ENCODE assay signal across 15 mouse cellular contexts in the genomic region with DNA sequence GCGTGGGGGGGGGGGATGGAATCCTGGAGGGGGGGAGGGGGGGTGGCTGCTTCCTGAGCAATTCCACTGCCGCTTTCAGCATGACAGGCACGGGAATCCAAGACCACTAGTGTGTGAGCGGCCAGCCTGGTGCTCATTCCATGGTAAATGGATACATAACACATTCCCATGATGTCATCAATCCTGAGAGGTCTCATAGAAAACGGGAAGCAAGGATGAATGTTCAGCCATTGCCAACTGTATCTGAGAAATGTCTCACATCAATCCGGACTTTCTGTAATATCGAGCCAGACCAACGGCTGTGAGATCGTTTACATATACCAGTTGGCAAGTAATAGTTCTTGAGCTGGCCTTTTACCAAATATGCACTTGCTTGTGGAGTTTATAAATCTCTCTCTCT.
DNase-seq lines count a peak whose midpoint lies in the region; ATAC-seq and TF ChIP-seq lines count a peak whose summit lies in the region.
"Had no signal": no experiment of that assay in that cellular context is flagged by ENCODE, and none has a peak within 500 bp of the region (broad histone marks: within the 10 kb centered on the region; RNA-seq: fewer than 3 reads in every experiment).

No protein-coding gene starts in this region.

- intact Hi-C loops in heart, postnatal 25 days (cut with DNase I), result no loop called here

- no peak; the same call in 1 of the 2 replicates for ATAC-seq in heart, postnatal 0 days (ENCODE audit: insufficient read depth, low read depth)
- peak; percentile 33; the same call in 1 of the 2 replicates for ATAC-seq in lung, postnatal 0 days
- peak; percentile 73 for ATAC-seq in intestine, embryonic 16.5 days
- ATAC-seq: liver, postnatal 0 days had no signal

- no peak overlapping the region for H3K27ac ChIP-seq in heart, postnatal 0 days (ENCODE audit: low read depth)
- no peak overlapping the region for H3K27ac ChIP-seq in lung, postnatal 0 days (ENCODE audit: low read length)
- no peak overlapping the region for H3K27ac ChIP-seq in intestine, embryonic 16.5 days (ENCODE audit: low read length)
- H3K27ac ChIP-seq: hindbrain, embryonic 14.5 days; limb, embryonic 15.5 days had no signal

- H3K9ac ChIP-seq in heart, postnatal 0 days (replicated peaks; ENCODE audit: low read depth, low read length), result no peak overlapping the region
- H3K9ac ChIP-seq in lung, postnatal 0 days (replicated peaks; ENCODE audit: low read depth), result no peak overlapping the region
- no peak overlapping the region for H3K9ac ChIP-seq in intestine, embryonic 16.5 days (ENCODE audit: low read depth, low read length)
- H3K9ac ChIP-seq: hindbrain, embryonic 14.5 days; limb, embryonic 15.5 days; liver, postnatal 0 days had no signal

- peaks cover 6% of the 10 kb centered on the region; the same call in 1 of the 2 replicates for H3K4me1 ChIP-seq in heart, postnatal 0 days (ENCODE audit: control insufficient read depth, insufficient read depth)
- H3K4me1 ChIP-seq in lung, postnatal 0 days (ENCODE audit: insufficient read depth, low read depth, low read length), result no peaks in the 10 kb centered on the region; the same call in 1 of the 2 replicates
- H3K4me1 ChIP-seq in intestine, embryonic 16.5 days (ENCODE audit: control insufficient read depth, insufficient read depth, low read length), result peaks cover 2% of the 10 kb centered on the region; the same call in 1 of the 2 replicates
- H3K4me1 ChIP-seq: limb, embryonic 15.5 days had no signal

- TF ChIP-seq CTCF in heart, postnatal 0 days (IDR thresholded peaks at IDR 0.05; ENCODE audit: low read depth), result no peak
- no peak for TF ChIP-seq CTCF in lung, postnatal 0 days (IDR thresholded peaks at IDR 0.05)

- H3K4me2 ChIP-seq in heart, postnatal 0 days (ENCODE audit: low read depth, low read length), result no peak overlapping the region
- H3K4me2 ChIP-seq in lung, postnatal 0 days (replicated peaks; ENCODE audit: low read depth, low read length), result no peak overlapping the region
- no peak overlapping the region for H3K4me2 ChIP-seq in intestine, embryonic 16.5 days (ENCODE audit: low read depth, low read length)
- H3K4me2 ChIP-seq: hindbrain, embryonic 14.5 days; limb, embryonic 15.5 days had no signal

- no peak for TF ChIP-seq EP300 in heart, postnatal 0 days (IDR thresholded peaks at IDR 0.05; ENCODE audit: low read depth)
- TF ChIP-seq EP300 in lung, postnatal 0 days (IDR thresholded peaks at IDR 0.05), result no peak

- peak; percentile 21 for DNase-seq in heart, postnatal 0 days (ENCODE audit: low spot score)
- DNase-seq in heart, postnatal 25 days (ENCODE audit: low spot score), result no peak
- peak; percentile 44 for DNase-seq in lung, postnatal 0 days (ENCODE audit: low spot score)
- DNase-seq in lung, postnatal 36 days, result no peak
- DNase-seq in frontal cortex, postnatal 10 days (ENCODE audit: low spot score in 2 of 2), result no peak
- DNase-seq in layer of hippocampus, adult 9-10 months (ENCODE audit: low spot score), result no peak
- DNase-seq: adrenal gland, adult 2 months; cerebellum, adult 8-10 months; gastrocnemius, postnatal 25 days; kidney, adult 11 months; liver, postnatal 0 days; right cerebral cortex, postnatal 25 days had no signal

- no peaks in the 10 kb centered on the region for H3K9me3 ChIP-seq in heart, postnatal 0 days (replicated peaks; ENCODE audit: control insufficient read depth, low read length)
- H3K9me3 ChIP-seq in lung, postnatal 0 days (ENCODE audit: low read length), result no peaks in the 10 kb centered on the region
- H3K9me3 ChIP-seq in intestine, embryonic 16.5 days (ENCODE audit: control insufficient read depth, low read length), result no peaks in the 10 kb centered on the region
- H3K9me3 ChIP-seq: limb, embryonic 15.5 days had no signal

- no peaks in the 10 kb centered on the region for H3K36me3 ChIP-seq in heart, postnatal 0 days (replicated peaks; ENCODE audit: control insufficient read depth, insufficient read depth, low read length)
- H3K36me3 ChIP-seq in lung, postnatal 0 days (ENCODE audit: insufficient read depth, low read length), result no peaks in the 10 kb centered on the region
- no peaks in the 10 kb centered on the region for H3K36me3 ChIP-seq in intestine, embryonic 16.5 days (ENCODE audit: control insufficient read depth, insufficient read depth, low read length)

- 63% methylated on average over 9 of the region's 9 CpGs for WGBS in heart, postnatal 0 days
- WGBS in lung, postnatal 0 days, result 37% methylated on average over 9 of the region's 9 CpGs
- 44% methylated on average over 9 of the region's 9 CpGs for WGBS in intestine, embryonic 16.5 days

- no peak overlapping the region for H3K4me3 ChIP-seq in heart, postnatal 0 days (ENCODE audit: low read depth, low read length)
- H3K4me3 ChIP-seq in lung, postnatal 0 days (ENCODE audit: low read depth, low read length), result no peak overlapping the region
- no peak overlapping the region for H3K4me3 ChIP-seq in intestine, embryonic 16.5 days (ENCODE audit: low read length)
- H3K4me3 ChIP-seq: limb, embryonic 15.5 days had no signal

- no peaks in the 10 kb centered on the region for H3K27me3 ChIP-seq in heart, postnatal 0 days (ENCODE audit: control insufficient read depth, insufficient read depth, low read length)
- no peaks in the 10 kb centered on the region for H3K27me3 ChIP-seq in lung, postnatal 0 days (replicated peaks; ENCODE audit: insufficient read depth, low read length)
- H3K27me3 ChIP-seq in intestine, embryonic 16.5 days (replicated peaks; ENCODE audit: control insufficient read depth, insufficient read depth, low read length), result no peaks in the 10 kb centered on the region
- H3K27me3 ChIP-seq: limb, embryonic 15.5 days had no signal

Comparison
In these comparisons a context has a peak if more than half of its experiments do, and no peak if none do; other contexts are left out.
1. DNase-seq: peak in heart, postnatal 0 days (single experiment) and lung, postnatal 0 days (single experiment); none in heart, postnatal 25 days (single experiment), lung, postnatal 36 days (single experiment), frontal cortex, postnatal 10 days (0 of 2) and layer of hippocampus, adult 9-10 months (single experiment).